Mouse (Mus musculus): ENCODE results near the gene Crlf1.

- TF ChIP-seq CTCF (IDR thresholded peaks at IDR 0.05): peak; percentile 29; the same call in 1 of the 2 replicates
- TF ChIP-seq EP300 (IDR thresholded peaks at IDR 0.05): no peak
These were observed 33.3 kb upstream of the Crlf1 start for GRCm38 (mm10) chr8:70459636-70460035.

Measured in lung, postnatal 0 days (tissue).